ENCODE assay signal across 9 mouse cellular contexts in the genomic region with DNA sequence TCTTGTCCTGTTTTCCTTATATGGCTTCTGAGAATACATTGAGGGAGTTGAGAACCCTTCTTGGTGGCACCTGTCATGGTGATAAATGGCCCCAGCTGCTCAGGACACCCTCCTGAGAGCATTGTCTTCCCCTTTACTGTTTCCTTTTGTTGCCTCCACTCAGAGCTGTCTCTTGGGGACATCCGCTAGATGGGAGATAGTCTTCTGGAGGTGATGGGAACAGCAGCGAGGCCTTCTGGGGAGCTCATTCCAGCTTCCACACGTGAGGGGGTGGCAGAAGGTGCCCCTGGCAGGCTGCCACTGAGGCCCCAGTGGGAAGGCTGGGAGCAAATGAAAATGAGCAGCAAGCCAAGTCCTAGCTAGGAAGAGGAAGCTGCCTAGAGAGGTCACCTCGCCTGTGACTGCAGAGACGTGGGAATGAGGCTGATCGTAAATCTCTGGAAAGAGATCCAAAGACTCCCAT. TPM values are rescaled to one million over a fixed set of nuclear protein-coding genes. Genes with fewer than 3 reads are reported as not detected.
DNase-seq lines count a peak whose midpoint lies in the region; ATAC-seq and TF ChIP-seq lines count a peak whose summit lies in the region.
"Had no signal": no experiment of that assay in that cellular context is flagged by ENCODE, and none has a peak within 500 bp of the region (broad histone marks: within the 10 kb centered on the region; RNA-seq: fewer than 3 reads in every experiment).

No protein-coding gene starts in this region.

- peaks cover 22% of the 10 kb centered on the region for H3K4me1 ChIP-seq in neural tube, embryonic 13.5 days (replicated peaks)

- no peak for ATAC-seq in neural tube, embryonic 13.5 days (ENCODE audit: low read depth)

- 19% methylated on average over 6 of the region's 6 CpGs for WGBS in neural tube, embryonic 13.5 days

- no peak overlapping the region for H3K4me3 ChIP-seq in layer of hippocampus, adult 2 months
- H3K4me3 ChIP-seq in neural tube, embryonic 13.5 days: no peak overlapping the region

- no peak overlapping the region for H3K9ac ChIP-seq in neural tube, embryonic 13.5 days

- TF ChIP-seq CTCF in layer of hippocampus, adult 2 months (conservative IDR thresholded peaks at IDR 0.05): no peak

- H3K27ac ChIP-seq in layer of hippocampus, adult 2 months: peak overlapping the region; percentile 43
- H3K27ac ChIP-seq in neural tube, embryonic 13.5 days (replicated peaks): peak overlapping the region; percentile 76

- no peaks in the 10 kb centered on the region for H3K27me3 ChIP-seq in neural tube, embryonic 13.5 days

- peak in 1 of 2 experiments; percentile 25 for DNase-seq in layer of hippocampus, adult 2 months (ENCODE audit: low spot score in 2 of 2)
- no peak for DNase-seq in layer of hippocampus, adult 11-12 months (ENCODE audit: low spot score)
- DNase-seq in cerebellum, adult 8-10 months: peak; percentile 69
- DNase-seq in kidney, adult 8-10 months: peak; percentile 55 to 65
- DNase-seq in layer of hippocampus, postnatal 10 days (ENCODE audit: low spot score in 2 of 2): no peak
- no peak for DNase-seq in lung, postnatal 14 days
- DNase-seq in spleen, postnatal 4 days (ENCODE audit: low spot score in 2 of 2): no peak
- DNase-seq: right cerebral cortex, postnatal 25 days had no signal

- H3K9me3 ChIP-seq in neural tube, embryonic 13.5 days: no peaks in the 10 kb centered on the region

- H3K36me3 ChIP-seq in neural tube, embryonic 13.5 days: peaks cover 73% of the 10 kb centered on the region

- no peak overlapping the region for H3K4me2 ChIP-seq in neural tube, embryonic 13.5 days

RNA-seq across cellular contexts. Expression of a gene that starts 27.5 kb away (rescaled TPM):
- 10 to 100 TPM; 12.5 to 13.3 TPM for total RNA-seq in layer of hippocampus, adult 2 months (2021)
- 12.9 and 13.2 TPM in 2 replicates for polyA plus RNA-seq in neural tube, embryonic 13.5 days (2015; fragmentation: Nextera tagmentation; extraction: Ambion mirVana)
- total RNA-seq in layer of hippocampus, postnatal 10 days (2021): 10 to 100 TPM; 11.0 to 11.9 TPM

RNA-seq across cellular contexts. Expression of a gene that starts 27.6 kb away (rescaled TPM):
- 10 to 100 TPM; 31.6 to 32.9 TPM for total RNA-seq in layer of hippocampus, adult 2 months (2021)
- 55.6 and 58.6 TPM in 2 replicates for polyA plus RNA-seq in neural tube, embryonic 13.5 days (2015; fragmentation: Nextera tagmentation; extraction: Ambion mirVana)
- total RNA-seq in layer of hippocampus, postnatal 10 days (2021): 10 to 100 TPM; 30.0 to 31.7 TPM

Comparison
In these comparisons a context has a peak if more than half of its experiments do, and no peak if none do; other contexts are left out.
1. DNase-seq: peak in cerebellum, adult 8-10 months (single experiment) and kidney, adult 8-10 months (2 of 2); none in layer of hippocampus, adult 11-12 months (single experiment), layer of hippocampus, postnatal 10 days (0 of 2), lung, postnatal 14 days (single experiment) and spleen, postnatal 4 days (0 of 2).